Mouse (Mus musculus) kidney, postnatal 0 days (tissue): Measurements from ENCODE around the gene Pnpla7. TPM values are rescaled to one million over a fixed set of nuclear protein-coding genes. Genes with fewer than 3 reads are reported as not detected.
"Not testable (repeated sequence)": the region's sequence is repeated elsewhere in the genome, so short reads cannot be mapped to it uniquely, and the experiment has no call there.

Source experiments
- ATAC-seq: fragments of 200-750 bp; cut with Nextera tagmentation; replicated peaks from 2 replicates; pipeline ENCODE4 v1.8.0; 2017; ENCODE audit warnings: low read depth, moderate number of reproducible peaks, moderate TSS enrichment, moderate library complexity; ENCODE audit not compliant: low FRiP score
- DNase-seq: peaks from one replicate; pipeline ENCODE4 v3.0.0-alpha.2; 2016; ENCODE audit warnings: low spot score
- H3K27ac ChIP-seq: fragments of 300-500 bp; sonication (generic); 2 replicates; pipeline ENCODE4 v1.5.1; 2014; ENCODE audit warnings: mild to moderate bottlenecking
- H3K27me3 ChIP-seq: fragments of 300-500 bp; sonication (generic); 2 replicates; pipeline ENCODE4 v1.6.1; 2014; ENCODE audit warnings: low read length, mixed read lengths; ENCODE audit not compliant: insufficient read depth
- H3K36me3 ChIP-seq: fragments of 300-500 bp; sonication (generic); 2 replicates; pipeline ENCODE4 v1.6.1; 2014; ENCODE audit warnings: low read length, mixed read lengths; ENCODE audit not compliant: insufficient read depth
- H3K4me1 ChIP-seq: fragments of 300-500 bp; sonication (generic); replicated peaks from 2 replicates; pipeline ENCODE4 v1.6.1; 2014; ENCODE audit warnings: antibody characterized with exemption, low read length, mixed read lengths; ENCODE audit not compliant: insufficient read depth
- H3K4me2 ChIP-seq: fragments of 300-500 bp; sonication (generic); 2 replicates; pipeline ENCODE4 v1.6.1; 2014; ENCODE audit warnings: mild to moderate bottlenecking, low read length, moderate library complexity, mixed read lengths
- H3K4me3 ChIP-seq: fragments of 300-500 bp; sonication (generic); replicated peaks from 2 replicates; pipeline ENCODE4 v1.5.1; 2014; ENCODE audit warnings: low read depth, low read length
- H3K9ac ChIP-seq: fragments of 300-500 bp; sonication (generic); 2 replicates; pipeline ENCODE4 v1.6.1; 2014; ENCODE audit warnings: low read depth, low read length
- H3K9me3 ChIP-seq: fragments of 300-500 bp; sonication (generic); replicated peaks from 2 replicates; pipeline ENCODE4 v1.6.1; 2016; ENCODE audit warnings: low read length, inconsistent platforms, mixed read lengths
- CTCF ChIP-seq: IDR thresholded peaks from 2 replicates; pipeline ENCODE4 v1.5.1; 2016; ENCODE audit warnings: antibody characterized with exemption, low read depth, mild to moderate bottlenecking, moderate library complexity
- WGBS: fragments of 180-500 bp; shearing (Covaris S2); extraction: QIAGEN DNeasy Blood & Tissue Kit; methylation state at CpG from one replicate; pipeline ENCODE4 v1.1.7; 2014; 5-methylcytosine and 5-hydroxymethylcytosine counted together
- polyA plus RNA-seq: library from polyadenylated mRNA; unstranded; fragments of >200 nt; fragmentation: Nextera tagmentation; extraction: Ambion mirVana; gene quantifications from 2 replicates; pipeline ENCODE4 v1.2.1, GENCODE M21; 2015

Gene Pnpla7
- polyA plus RNA-seq, 1 experiment from 2014 or later, result 8.3 TPM

- no peak overlapping the region for H3K9ac ChIP-seq
- no peaks in the 10 kb centered on the region for H3K27me3 ChIP-seq
- 83% methylated on average over 4 of the region's 4 CpGs for WGBS
- H3K4me2 ChIP-seq, result no peak overlapping the region
- H3K4me3 ChIP-seq, result no peak overlapping the region
- H3K36me3 ChIP-seq, result peaks cover 28% of the 10 kb centered on the region
- H3K27ac ChIP-seq, result no peak overlapping the region
- ATAC-seq (no peak), DNase-seq (no peak)
- no peak for TF ChIP-seq CTCF
- no peaks in the 10 kb centered on the region for H3K9me3 ChIP-seq
- H3K4me1 ChIP-seq, result peaks cover 8% of the 10 kb centered on the region
These were observed 23.2 kb upstream of the Pnpla7 start for GRCm38 (mm10) chr2:24952537-24953055.

- 27% methylated on average over 3 of the region's 3 CpGs for WGBS
- H3K9ac ChIP-seq, result no peak overlapping the region
- H3K27me3 ChIP-seq, result no peaks in the 10 kb centered on the region
- H3K36me3 ChIP-seq, result peaks cover 31% of the 10 kb centered on the region; the same call in 1 of the 2 replicates
- no peak overlapping the region for H3K4me2 ChIP-seq
- peaks cover 7% of the 10 kb centered on the region for H3K4me1 ChIP-seq
- DNase-seq (peak; percentile 67), ATAC-seq (0 out of 2 replicates have a peak, but pooled peaks have one; percentile 35)
- peak; percentile 80 for TF ChIP-seq CTCF
- H3K27ac ChIP-seq, result no peak overlapping the region
- H3K4me3 ChIP-seq, result no peak overlapping the region
- no peaks in the 10 kb centered on the region for H3K9me3 ChIP-seq
These were observed 14.9 kb upstream of the Pnpla7 start for GRCm38 (mm10) chr2:24960910-24961309.

DNA sequence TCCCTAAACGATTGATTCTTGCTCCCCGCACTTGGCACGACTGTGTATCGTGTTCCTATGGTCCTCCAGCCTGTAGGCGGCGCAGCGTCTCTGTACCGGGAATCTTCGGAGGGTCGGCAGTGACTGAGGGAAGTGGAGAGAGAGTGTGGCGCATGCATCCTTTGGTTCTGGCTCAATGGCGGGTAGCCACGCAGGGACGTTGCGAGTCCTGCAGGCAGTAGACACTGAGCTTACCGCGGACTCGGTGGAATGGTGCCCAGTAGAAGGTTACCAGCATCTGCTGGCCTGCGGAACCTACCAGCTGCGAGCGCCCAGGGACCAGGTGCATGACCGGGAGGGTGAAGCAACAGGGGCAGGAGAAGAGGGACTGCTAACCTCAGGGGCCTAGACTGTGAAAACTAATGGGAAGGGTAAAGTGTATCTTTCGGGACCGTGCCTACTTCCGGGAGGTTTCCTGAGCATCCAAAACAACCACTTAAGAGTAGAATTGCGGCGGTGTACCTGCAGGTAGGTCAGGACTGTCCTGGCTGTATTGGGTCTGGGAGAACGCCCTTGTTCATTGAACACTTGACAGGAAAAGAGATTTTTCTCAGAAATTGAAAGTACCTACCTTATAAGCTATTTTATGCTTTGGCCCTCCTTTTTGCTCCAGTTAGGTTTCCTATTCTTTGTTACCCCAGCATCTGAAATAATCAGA is 13.4 kb upstream of the Pnpla7 start, which contains the start of gene Dph7:
Dph7 (plus strand) TSS at position 97 of the 697 bp plus-strand sequence.
- Histone ChIP-seq H3K4me2 (peak within 1 kb of the TSS; percentile 75), H3K27me3 (no peaks in the 10 kb centered on the region), H3K4me1 (peaks cover 7% of the 10 kb centered on the region), H3K4me3 (peak within 1 kb of the TSS; percentile 71), H3K36me3 (peaks cover 35% of the 10 kb centered on the region), H3K27ac (no peak within 1 kb of the TSS), H3K9me3 (no peaks in the 10 kb centered on the region), H3K9ac (peak within 1 kb of the TSS; percentile 74)
- DNase-seq (peak; percentile 94), ATAC-seq (peak; percentile 77)
- peak; percentile 94 for TF ChIP-seq CTCF
- under 1% methylated on average over 28 of the region's 28 CpGs for WGBS

DNA sequence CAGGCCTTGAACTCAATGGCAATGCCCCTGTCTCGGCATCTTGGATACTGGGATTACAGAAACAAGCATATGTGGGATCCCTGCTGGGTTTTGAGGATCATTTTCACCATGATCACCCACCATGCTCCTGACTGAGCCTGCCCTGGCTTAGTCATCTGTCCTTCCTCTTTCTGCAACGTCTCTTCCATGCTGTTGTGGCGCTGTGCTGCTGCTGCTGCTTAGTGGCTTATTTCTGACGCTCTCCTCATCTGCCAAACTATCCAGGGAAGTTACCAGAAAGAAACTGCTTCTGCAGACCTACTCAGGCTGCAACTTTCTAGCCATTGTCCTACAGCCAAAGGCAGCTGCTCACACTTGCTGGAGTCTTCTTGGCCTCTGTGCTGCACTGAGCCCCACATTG is 5.4 kb upstream of the Pnpla7 start:
- H3K4me1 ChIP-seq, result peaks cover 6% of the 10 kb centered on the region
- H3K4me2 ChIP-seq, result no peak overlapping the region
- peaks cover 44% of the 10 kb centered on the region for H3K36me3 ChIP-seq
- no peaks in the 10 kb centered on the region for H3K9me3 ChIP-seq
- no peak overlapping the region for H3K4me3 ChIP-seq
- no peak for TF ChIP-seq CTCF
- no peak for ATAC-seq
- no peak for DNase-seq
- no peak overlapping the region for H3K27ac ChIP-seq
- H3K27me3 ChIP-seq, result no peaks in the 10 kb centered on the region
- WGBS, result 77% methylated on average over 4 of the region's 4 CpGs
- no peak overlapping the region for H3K9ac ChIP-seq

- Histone ChIP-seq H3K9ac (peak overlapping the region; percentile 76), H3K27ac (peak overlapping the region; percentile 95), H3K4me2 (peak overlapping the region; percentile 94), H3K4me3 (peak overlapping the region; percentile 82), H3K36me3 (peaks cover 21% of the 10 kb centered on the region; the same call in 1 of the 2 replicates)
- WGBS, result under 1% methylated on average over 17 of the region's 17 CpGs
- H3K27me3 ChIP-seq, H3K4me1 ChIP-seq, H3K9me3 ChIP-seq, ATAC-seq, DNase-seq: not testable (repeated sequence)
These were observed 1.4 kb upstream of the Pnpla7 start for GRCm38 (mm10) chr2:24974452-24974851.

- peak within 1 kb of the TSS; percentile 82 for H3K4me3 ChIP-seq
- H3K4me2 ChIP-seq, result peak within 1 kb of the TSS; percentile 94
- TF ChIP-seq CTCF, result no peak
- under 1% methylated on average over 64 of the region's 64 CpGs for WGBS
- peak within 1 kb of the TSS; percentile 95 for H3K27ac ChIP-seq
- H3K36me3 ChIP-seq, result peaks cover 17% of the 10 kb centered on the region; the same call in 1 of the 2 replicates
- H3K9ac ChIP-seq, result peak within 1 kb of the TSS; percentile 76
- ATAC-seq, result peak; percentile 99
- no peaks in the 10 kb centered on the region for H3K27me3 ChIP-seq
- peaks cover 6% of the 10 kb centered on the region for H3K4me1 ChIP-seq
- peak; percentile 99 for DNase-seq
- no peaks in the 10 kb centered on the region for H3K9me3 ChIP-seq
These were observed 728 bp upstream of the Pnpla7 start, which contains the start of gene Mrpl41 for GRCm38 (mm10) chr2:24974906-24975703. TSS of gene Mrpl41 (minus strand) at chr2:24975098.
